Mouse (Mus musculus) retina, postnatal 7 days (tissue): ENCODE results near the gene Rnf141.

Experiments used
- DNase-seq: peaks from one replicate; pipeline ENCODE4 v3.0.0-alpha.2; 2012; ENCODE audit warnings: low read depth, low spot score

Gene Rnf141

GRCm38 (mm10) chr7:110834018-110834417, 10.2 kb downstream of the Rnf141 start:
- no peak for DNase-seq

DNA sequence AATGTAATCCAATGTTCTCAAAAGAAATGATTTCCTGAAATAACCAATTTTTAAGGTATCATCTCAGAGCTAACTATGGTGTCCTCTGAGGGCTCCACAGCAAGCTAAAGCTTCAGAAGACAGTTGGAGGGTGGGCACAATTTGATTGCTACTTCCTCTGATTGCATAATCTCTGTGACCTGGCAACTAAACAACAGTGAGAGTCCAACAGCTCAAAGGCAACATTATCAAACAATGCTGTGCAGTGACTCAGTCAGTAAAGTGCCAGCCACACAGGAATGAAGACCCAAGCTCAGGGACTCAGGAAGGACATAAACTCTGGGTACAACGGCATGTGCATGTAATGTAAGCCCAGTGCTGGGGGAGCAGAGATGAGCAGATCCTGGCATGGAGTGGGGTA, 11.2 kb downstream of the Rnf141 start:
- DNase-seq = no peak

DNA sequence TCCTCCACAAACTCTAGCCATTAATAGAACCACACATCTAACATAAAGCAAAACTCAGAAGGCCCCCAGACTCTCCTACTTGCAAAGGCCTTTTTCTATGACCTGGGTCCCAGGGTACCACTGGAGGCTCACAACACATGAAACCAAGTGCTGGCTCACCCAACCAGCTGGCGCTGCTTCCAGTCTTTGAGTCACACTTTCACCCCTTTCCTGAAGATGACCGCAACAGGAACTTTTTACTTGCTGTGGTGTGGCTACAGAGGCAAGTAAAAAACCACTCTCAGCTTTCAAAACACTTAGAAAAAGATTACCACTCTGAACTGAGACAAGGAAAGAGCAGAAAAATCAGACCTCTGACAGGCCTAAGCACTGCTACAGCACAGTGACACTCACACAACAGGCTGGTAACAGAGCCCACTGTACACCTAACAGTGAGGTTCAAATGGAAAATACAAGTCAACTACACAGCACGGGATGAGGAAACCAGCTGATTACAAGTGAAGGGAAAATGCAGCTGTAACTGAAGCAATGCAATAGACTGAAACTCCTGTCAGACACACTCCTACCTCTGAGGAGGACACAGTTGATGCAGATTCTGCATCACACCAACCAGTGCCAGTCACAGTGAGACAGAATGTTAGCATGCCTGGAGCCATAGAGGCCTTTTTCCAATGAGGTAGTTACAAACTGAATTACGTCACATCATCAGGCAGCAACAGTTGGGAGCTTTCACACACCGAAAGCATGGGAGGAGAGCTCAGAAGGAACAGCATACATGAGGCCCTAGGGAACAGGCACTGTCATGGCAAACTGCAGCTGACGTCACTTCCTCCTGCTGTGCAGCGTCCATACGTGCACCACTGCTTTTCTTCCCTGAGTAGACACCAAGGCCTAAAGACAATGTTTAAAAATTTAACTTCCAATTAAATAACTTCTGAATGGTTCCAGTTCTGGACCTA, 20.0 kb downstream of the Rnf141 start:
- DNase-seq = no peak

DNA sequence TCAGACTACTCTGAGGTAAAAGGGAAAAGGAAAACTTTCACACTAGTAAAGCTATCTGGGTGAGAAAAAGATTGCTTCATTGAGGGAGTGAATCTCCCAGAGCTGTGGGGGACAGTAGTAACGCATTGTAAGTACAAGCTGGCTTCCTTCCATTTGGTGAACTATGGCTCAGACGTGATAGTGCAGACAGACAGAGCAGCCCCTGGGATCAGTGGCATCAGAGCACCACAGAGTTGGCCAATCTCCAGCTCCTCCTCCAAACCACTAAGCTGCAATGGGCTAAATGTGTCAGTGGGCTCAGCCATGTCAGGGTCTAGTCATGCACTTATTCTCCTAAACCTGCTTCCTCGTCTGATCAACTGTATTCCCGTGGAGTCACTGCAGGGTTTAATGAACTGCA, 20.7 kb downstream of the Rnf141 start:
- no peak for DNase-seq

DNA sequence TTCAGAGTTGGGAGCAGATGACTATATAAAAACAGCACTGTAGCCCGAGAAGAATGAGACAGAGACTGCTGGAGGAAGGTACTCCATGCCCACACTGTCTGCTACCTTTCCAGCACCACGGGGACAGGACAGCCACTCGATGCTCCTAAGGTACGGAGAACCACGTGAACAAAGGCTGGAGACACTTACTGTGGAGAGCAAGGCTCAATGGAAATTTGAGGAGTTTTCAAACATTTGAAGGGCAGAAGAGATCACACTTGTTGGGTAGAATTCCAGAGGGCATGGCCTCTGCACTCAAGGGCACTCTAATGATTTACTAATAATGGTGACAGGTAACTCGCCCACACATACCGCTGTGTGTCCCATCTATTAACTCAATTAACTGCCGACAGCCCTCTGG, 21.2 kb downstream of the Rnf141 start:
- no peak for DNase-seq

GRCm38 (mm10) chr7:110822055-110822454, 22.2 kb downstream of the Rnf141 start:
- no peak for DNase-seq

- DNase-seq = no peak
Observed at GRCm38 (mm10) chr7:110821653-110822052, 22.6 kb downstream of the Rnf141 start.

DNA sequence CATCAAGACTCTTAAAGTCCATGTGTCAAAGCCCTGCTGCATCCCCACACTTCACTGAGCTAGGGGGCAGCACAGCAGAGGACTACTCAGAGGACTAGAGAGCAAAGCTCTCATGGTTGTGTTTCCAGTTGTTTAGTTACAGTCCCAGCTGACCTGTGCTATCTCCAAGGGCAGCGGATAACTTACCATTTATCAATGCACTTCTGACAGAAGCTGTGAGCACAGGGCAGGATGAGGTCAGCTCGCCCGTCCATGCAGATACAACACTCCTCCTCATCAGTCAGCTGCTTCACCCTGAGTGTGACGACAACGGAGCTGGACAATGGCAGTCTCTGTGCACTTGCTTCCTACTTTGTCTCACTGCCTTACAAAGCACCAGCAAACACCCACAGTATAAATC, 23.2 kb downstream of the Rnf141 start:
- DNase-seq = no peak

- no peak for DNase-seq
Observed at GRCm38 (mm10) chr7:110818787-110819350, 25.4 kb downstream of the Rnf141 start.

DNA sequence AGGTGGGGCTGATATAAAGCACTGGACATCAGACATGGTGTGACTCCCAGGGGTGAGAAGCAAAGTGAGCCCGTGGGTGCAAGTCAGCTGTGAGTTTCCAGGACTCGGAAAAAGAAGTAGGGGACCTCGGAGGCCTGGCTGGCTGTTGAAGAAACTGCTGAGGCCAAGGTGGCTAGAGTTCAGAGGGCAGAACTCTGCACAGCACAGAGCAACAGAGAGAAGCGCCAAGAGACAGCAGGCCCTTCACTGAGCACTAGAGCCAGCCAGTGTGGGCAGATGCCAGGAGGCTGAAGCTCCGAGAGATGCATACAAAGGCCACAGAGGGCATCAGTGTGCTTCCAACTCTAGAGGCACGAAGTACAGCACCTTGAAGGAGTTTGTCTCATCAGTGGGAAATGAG, 26.1 kb downstream of the Rnf141 start:
- DNase-seq = no peak

DNA sequence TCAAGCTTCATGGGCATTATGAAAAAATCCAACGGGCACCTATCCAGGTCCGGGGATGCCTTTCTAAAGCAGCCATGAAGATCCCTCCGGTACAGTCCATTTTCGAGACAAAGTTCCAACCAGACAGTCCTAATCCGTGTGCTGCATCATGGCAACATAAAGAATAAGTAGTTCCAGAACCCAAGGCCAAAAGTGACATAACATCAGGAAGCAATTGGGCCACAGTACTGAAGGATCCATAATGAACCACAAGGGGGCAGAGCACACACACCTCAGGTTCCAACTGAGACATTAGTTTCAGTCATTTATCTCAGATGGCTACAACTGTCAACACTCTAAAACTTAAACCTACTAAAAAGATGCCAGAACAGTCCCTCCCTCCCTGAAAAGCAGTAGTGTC, 28.2 kb downstream of the Rnf141 start:
- DNase-seq = peak; percentile 44

- no peak for DNase-seq
Observed at GRCm38 (mm10) chr7:110813983-110814382, 30.3 kb downstream of the Rnf141 start.

DNA sequence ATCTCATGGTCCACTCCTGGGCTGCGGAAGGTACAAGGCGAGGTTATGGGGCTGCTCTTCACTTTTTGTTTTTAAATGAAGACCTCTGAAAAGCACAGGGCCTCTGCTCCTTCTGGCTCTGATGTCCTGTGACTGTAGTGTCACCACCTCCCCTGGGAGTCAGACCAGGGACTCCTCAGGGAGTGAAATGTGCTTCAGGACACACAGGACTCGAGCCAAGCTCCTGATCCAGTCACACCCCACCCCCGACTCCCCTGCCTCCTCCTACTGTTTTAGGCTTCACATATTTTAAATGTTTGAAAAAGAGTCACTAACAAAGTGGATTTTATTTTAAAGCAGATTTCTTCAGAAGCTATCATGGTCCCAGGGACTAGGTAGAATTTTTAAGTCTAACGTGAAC, 32.7 kb downstream of the Rnf141 start:
- DNase-seq = no peak

DNA sequence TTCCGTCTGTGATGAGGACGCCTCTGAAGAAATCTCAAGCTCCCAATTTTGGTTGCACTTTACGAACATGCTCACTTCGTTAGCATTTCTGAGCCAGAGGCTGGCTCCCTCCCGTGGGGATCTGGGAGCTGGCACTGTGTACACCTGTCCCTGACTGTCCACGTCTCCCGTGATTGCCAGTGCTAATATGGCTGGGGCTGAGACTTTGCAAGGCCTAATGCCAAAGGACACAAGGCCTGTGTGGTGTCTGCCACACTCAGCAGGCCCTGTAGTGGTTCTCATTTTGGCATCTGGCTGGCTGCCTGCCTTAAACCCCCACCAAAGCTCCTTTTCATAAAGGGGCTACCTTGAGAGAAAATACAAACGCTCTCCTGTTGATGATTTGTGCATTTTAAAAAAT, 33.3 kb downstream of the Rnf141 start:
- DNase-seq = no peak

GRCm38 (mm10) chr7:110809585-110810557, 34.4 kb downstream of the Rnf141 start:
- DNase-seq = no peak

- no peak for DNase-seq
Observed at GRCm38 (mm10) chr7:110808962-110809361, 35.3 kb downstream of the Rnf141 start.

GRCm38 (mm10) chr7:110807460-110808030, 36.7 kb downstream of the Rnf141 start:
- no peak for DNase-seq

- no peak for DNase-seq
Observed at GRCm38 (mm10) chr7:110804266-110804665, 40.0 kb downstream of the Rnf141 start.

DNA sequence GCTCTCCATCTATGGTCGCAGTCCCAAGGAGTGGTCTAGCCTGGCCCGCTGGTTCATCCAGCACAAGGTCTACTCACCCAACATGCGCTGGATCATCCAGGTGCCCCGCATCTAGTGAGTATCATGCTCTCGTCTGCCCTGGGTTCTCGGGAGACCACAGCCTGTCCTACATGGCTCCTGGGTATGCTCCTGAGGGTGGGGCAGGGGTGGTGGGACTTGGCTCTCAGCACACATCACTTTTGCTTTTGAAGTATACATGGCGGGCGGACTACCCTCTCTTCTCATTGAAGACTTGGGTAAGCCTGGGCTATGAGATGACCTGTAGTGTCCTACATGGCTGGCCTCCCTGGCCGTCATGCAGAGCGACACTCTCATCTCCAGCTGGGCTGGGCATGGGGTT, 41.1 kb downstream of the Rnf141 start:
- no peak for DNase-seq

- peak; percentile 54 for DNase-seq
Observed at GRCm38 (mm10) chr7:110801028-110801427, 43.2 kb downstream of the Rnf141 start.

- no peak for DNase-seq
Observed at GRCm38 (mm10) chr7:110797722-110798409, 46.4 kb downstream of the Rnf141 start.
